Mouse (Mus musculus): ENCODE results near the gene Etv1. TPM values are rescaled to one million over a fixed set of nuclear protein-coding genes. Genes with fewer than 3 reads are reported as not detected.

Etv1 gene
- polyA plus RNA-seq, 1 experiment from 2014 or later, result 28.1 TPM

- Histone ChIP-seq H3K4me3 (ENCODE audit: low read depth, low read length) (peak overlapping the region; percentile 49), H3K27ac (ENCODE audit: low read depth, low read length) (no peak overlapping the region), H3K9ac (ENCODE audit: low read length) (peak overlapping the region; percentile 59), H3K4me2 (ENCODE audit: low read length) (peak overlapping the region; percentile 87), H3K9me3 (replicated peaks; ENCODE audit: control insufficient read depth, low read length) (no peaks in the 10 kb centered on the region), H3K27me3 (replicated peaks; ENCODE audit: control insufficient read depth, insufficient read depth, low read length) (no peaks in the 10 kb centered on the region), H3K36me3 (ENCODE audit: control insufficient read depth, insufficient read depth, low read length) (no peaks in the 10 kb centered on the region), H3K4me1 (ENCODE audit: control insufficient read depth, insufficient read depth, low read length) (0 out of 2 replicates have a peak, but pooled peaks cover 8% of the 10 kb centered on the region)
- DNase-seq (ENCODE audit: low spot score), result peak; percentile 26
- under 1% methylated on average over 11 of the region's 11 CpGs for WGBS
- no peak for ATAC-seq
Measured at GRCm38 (mm10) chr12:38780955-38781304, 1.8 kb downstream of the Etv1 start.

GRCm38 (mm10) chr12:38781686-38782085, 2.5 kb downstream of the Etv1 start:
- no peaks in the 10 kb centered on the region for H3K9me3 ChIP-seq (replicated peaks; ENCODE audit: control insufficient read depth, low read length)
- ATAC-seq (no peak), DNase-seq (ENCODE audit: low spot score) (no peak)
- 0 out of 2 replicates have a peak, but pooled peaks cover 8% of the 10 kb centered on the region for H3K4me1 ChIP-seq (ENCODE audit: control insufficient read depth, insufficient read depth, low read length)
- H3K4me3 ChIP-seq (ENCODE audit: low read depth, low read length), result peak overlapping the region; percentile 49
- H3K27me3 ChIP-seq (replicated peaks; ENCODE audit: control insufficient read depth, insufficient read depth, low read length), result no peaks in the 10 kb centered on the region
- H3K4me2 ChIP-seq (ENCODE audit: low read length), result peak overlapping the region; percentile 87
- H3K9ac ChIP-seq (ENCODE audit: low read length), result peak overlapping the region; percentile 59; the same call in 1 of the 2 replicates
- no peak overlapping the region for H3K27ac ChIP-seq (ENCODE audit: low read depth, low read length)
- H3K36me3 ChIP-seq (ENCODE audit: control insufficient read depth, insufficient read depth, low read length), result no peaks in the 10 kb centered on the region
- WGBS, result 51% methylated on average over 6 of the region's 6 CpGs

- Histone ChIP-seq H3K36me3 (ENCODE audit: control insufficient read depth, insufficient read depth, low read length) (no peaks in the 10 kb centered on the region), H3K4me1 (ENCODE audit: control insufficient read depth, insufficient read depth, low read length) (peaks cover 7% of the 10 kb centered on the region; the same call in 1 of the 2 replicates), H3K27me3 (replicated peaks; ENCODE audit: control insufficient read depth, insufficient read depth, low read length) (no peaks in the 10 kb centered on the region), H3K9me3 (replicated peaks; ENCODE audit: control insufficient read depth, low read length) (no peaks in the 10 kb centered on the region), H3K4me2 (ENCODE audit: low read length) (peak overlapping the region; percentile 23), H3K27ac (ENCODE audit: low read depth, low read length) (no peak overlapping the region), H3K4me3 (ENCODE audit: low read depth, low read length) (peak overlapping the region; percentile 2; the same call in 1 of the 2 replicates), H3K9ac (ENCODE audit: low read length) (no peak overlapping the region)
- WGBS, result 54% methylated on average over 1 of the region's 1 CpGs
- ATAC-seq (no peak), DNase-seq (ENCODE audit: low spot score) (no peak)
Measured at GRCm38 (mm10) chr12:38783291-38783690, 4.1 kb downstream of the Etv1 start.

GRCm38 (mm10) chr12:38784221-38784620, 5.0 kb downstream of the Etv1 start:
- no peak overlapping the region for H3K4me3 ChIP-seq (ENCODE audit: low read depth, low read length)
- H3K9ac ChIP-seq (ENCODE audit: low read length), result no peak overlapping the region
- H3K4me1 ChIP-seq (ENCODE audit: control insufficient read depth, insufficient read depth, low read length), result peaks cover 12% of the 10 kb centered on the region; the same call in 1 of the 2 replicates
- peak overlapping the region; percentile 24; the same call in 1 of the 2 replicates for H3K4me2 ChIP-seq (ENCODE audit: low read length)
- H3K9me3 ChIP-seq (replicated peaks; ENCODE audit: control insufficient read depth, low read length), result no peaks in the 10 kb centered on the region
- H3K36me3 ChIP-seq (ENCODE audit: control insufficient read depth, insufficient read depth, low read length), result no peaks in the 10 kb centered on the region
- no peaks in the 10 kb centered on the region for H3K27me3 ChIP-seq (replicated peaks; ENCODE audit: control insufficient read depth, insufficient read depth, low read length)
- no peak overlapping the region for H3K27ac ChIP-seq (ENCODE audit: low read depth, low read length)
- WGBS, result 0% methylated on average over 1 of the region's 1 CpGs
- ATAC-seq, result no peak
- no peak for DNase-seq (ENCODE audit: low spot score)

- Histone ChIP-seq H3K36me3 (ENCODE audit: control insufficient read depth, insufficient read depth, low read length) (no peaks in the 10 kb centered on the region), H3K9ac (ENCODE audit: low read length) (no peak overlapping the region), H3K4me3 (ENCODE audit: low read depth, low read length) (no peak overlapping the region), H3K4me2 (ENCODE audit: low read length) (no peak overlapping the region), H3K27me3 (replicated peaks; ENCODE audit: control insufficient read depth, insufficient read depth, low read length) (no peaks in the 10 kb centered on the region), H3K9me3 (replicated peaks; ENCODE audit: control insufficient read depth, low read length) (no peaks in the 10 kb centered on the region), H3K4me1 (ENCODE audit: control insufficient read depth, insufficient read depth, low read length) (peaks cover 7% of the 10 kb centered on the region; the same call in 1 of the 2 replicates), H3K27ac (ENCODE audit: low read depth, low read length) (no peak overlapping the region)
- 91% methylated on average over 4 of the region's 4 CpGs for WGBS
- no peak for DNase-seq (ENCODE audit: low spot score)
- no peak for ATAC-seq
Measured at GRCm38 (mm10) chr12:38786571-38786970, 7.4 kb downstream of the Etv1 start.

- 70% methylated on average over 3 of the region's 3 CpGs for WGBS
- peaks cover 7% of the 10 kb centered on the region; the same call in 1 of the 2 replicates for H3K4me1 ChIP-seq (ENCODE audit: control insufficient read depth, insufficient read depth, low read length)
- H3K27ac ChIP-seq (ENCODE audit: low read depth, low read length), result no peak overlapping the region
- ATAC-seq (no peak), DNase-seq (ENCODE audit: low spot score) (no peak)
- H3K36me3 ChIP-seq (ENCODE audit: control insufficient read depth, insufficient read depth, low read length), result no peaks in the 10 kb centered on the region
- H3K9me3 ChIP-seq (replicated peaks; ENCODE audit: control insufficient read depth, low read length), result no peaks in the 10 kb centered on the region
- H3K27me3 ChIP-seq (replicated peaks; ENCODE audit: control insufficient read depth, insufficient read depth, low read length), result no peaks in the 10 kb centered on the region
- no peak overlapping the region for H3K9ac ChIP-seq (ENCODE audit: low read length)
- H3K4me3 ChIP-seq (ENCODE audit: low read depth, low read length), result no peak overlapping the region
- no peak overlapping the region for H3K4me2 ChIP-seq (ENCODE audit: low read length)
Measured at GRCm38 (mm10) chr12:38787704-38788103, 8.5 kb downstream of the Etv1 start.

GRCm38 (mm10) chr12:38788621-38789020, 9.4 kb downstream of the Etv1 start:
- Histone ChIP-seq H3K27me3 (replicated peaks; ENCODE audit: control insufficient read depth, insufficient read depth, low read length) (no peaks in the 10 kb centered on the region), H3K9me3 (replicated peaks; ENCODE audit: control insufficient read depth, low read length) (no peaks in the 10 kb centered on the region), H3K36me3 (ENCODE audit: control insufficient read depth, insufficient read depth, low read length) (no peaks in the 10 kb centered on the region), H3K9ac (ENCODE audit: low read length) (no peak overlapping the region), H3K27ac (ENCODE audit: low read depth, low read length) (no peak overlapping the region), H3K4me2 (ENCODE audit: low read length) (peak overlapping the region; percentile 25; the same call in 1 of the 2 replicates), H3K4me1 (ENCODE audit: control insufficient read depth, insufficient read depth, low read length) (peaks cover 7% of the 10 kb centered on the region; the same call in 1 of the 2 replicates), H3K4me3 (ENCODE audit: low read depth, low read length) (no peak overlapping the region)
- ATAC-seq (peak; percentile 90), DNase-seq (ENCODE audit: low spot score) (peak; percentile 66)
- WGBS, result 18% methylated on average over 6 of the region's 6 CpGs

- Histone ChIP-seq H3K36me3 (ENCODE audit: control insufficient read depth, insufficient read depth, low read length) (no peaks in the 10 kb centered on the region), H3K27me3 (replicated peaks; ENCODE audit: control insufficient read depth, insufficient read depth, low read length) (no peaks in the 10 kb centered on the region), H3K4me2 (ENCODE audit: low read length) (no peak overlapping the region), H3K27ac (ENCODE audit: low read depth, low read length) (no peak overlapping the region), H3K4me3 (ENCODE audit: low read depth, low read length) (no peak overlapping the region), H3K9me3 (replicated peaks; ENCODE audit: control insufficient read depth, low read length) (no peaks in the 10 kb centered on the region), H3K9ac (ENCODE audit: low read length) (no peak overlapping the region), H3K4me1 (ENCODE audit: control insufficient read depth, insufficient read depth, low read length) (peaks cover 7% of the 10 kb centered on the region; the same call in 1 of the 2 replicates)
- 91% methylated on average over 10 of the region's 10 CpGs for WGBS
- no peak for ATAC-seq
- DNase-seq (ENCODE audit: low spot score), result no peak
Measured at GRCm38 (mm10) chr12:38789789-38790355, 10.7 kb downstream of the Etv1 start.

- Histone ChIP-seq H3K27me3 (replicated peaks; ENCODE audit: control insufficient read depth, insufficient read depth, low read length) (no peaks in the 10 kb centered on the region), H3K4me3 (ENCODE audit: low read depth, low read length) (no peak overlapping the region), H3K36me3 (ENCODE audit: control insufficient read depth, insufficient read depth, low read length) (no peaks in the 10 kb centered on the region), H3K9ac (ENCODE audit: low read length) (no peak overlapping the region), H3K9me3 (replicated peaks; ENCODE audit: control insufficient read depth, low read length) (no peaks in the 10 kb centered on the region), H3K4me1 (ENCODE audit: control insufficient read depth, insufficient read depth, low read length) (peaks cover 7% of the 10 kb centered on the region; the same call in 1 of the 2 replicates), H3K4me2 (ENCODE audit: low read length) (no peak overlapping the region), H3K27ac (ENCODE audit: low read depth, low read length) (no peak overlapping the region)
- ATAC-seq, result no peak
- no peak for DNase-seq (ENCODE audit: low spot score)
- 87% methylated on average over 4 of the region's 4 CpGs for WGBS
Measured at GRCm38 (mm10) chr12:38793076-38793475, 13.9 kb downstream of the Etv1 start.
